Mouse (Mus musculus) kidney, embryonic 16.5 days (tissue): ENCODE measurements around the gene Gm10666. TPM values are rescaled to one million over a fixed set of nuclear protein-coding genes. Genes with fewer than 3 reads are reported as not detected.
"Not testable (repeated sequence)": the region's sequence is repeated elsewhere in the genome, so short reads cannot be mapped to it uniquely, and the experiment has no call there.

Experiments used
- ATAC-seq: fragments of 200-750 bp; cut with Nextera tagmentation; 2 replicates; pipeline ENCODE4 v1.8.0; 2017; ENCODE audit warnings: moderate TSS enrichment; ENCODE audit not compliant: low FRiP score, low TSS enrichment
- H3K27ac ChIP-seq: fragments of 300-500 bp; sonication (generic); 2 replicates; pipeline ENCODE4 v1.5.1; 2014; ENCODE audit warnings: low read length
- H3K27me3 ChIP-seq: fragments of 300-500 bp; sonication (generic); 2 replicates; pipeline ENCODE4 v1.6.1; 2014; ENCODE audit warnings: low read length, control low read depth, mixed read lengths; ENCODE audit not compliant: insufficient read depth
- H3K36me3 ChIP-seq: fragments of 300-500 bp; sonication (generic); 2 replicates; pipeline ENCODE4 v1.6.1; 2014; ENCODE audit warnings: low read length, control low read depth, mixed read lengths; ENCODE audit not compliant: insufficient read depth
- H3K4me1 ChIP-seq: fragments of 300-500 bp; sonication (generic); 2 replicates; pipeline ENCODE4 v1.6.1; 2014; ENCODE audit warnings: low read length, control low read depth, mixed read lengths; ENCODE audit not compliant: insufficient read depth
- H3K4me2 ChIP-seq: fragments of 300-500 bp; sonication (generic); replicated peaks from 2 replicates; pipeline ENCODE4 v1.6.1; 2014; ENCODE audit warnings: low read depth, low read length
- H3K4me3 ChIP-seq: fragments of 300-500 bp; sonication (generic); 2 replicates; pipeline ENCODE4 v1.5.1; 2014; ENCODE audit warnings: mild to moderate bottlenecking, low read length
- H3K9ac ChIP-seq: fragments of 300-500 bp; sonication (generic); replicated peaks from 2 replicates; pipeline ENCODE4 v1.6.1; 2014; ENCODE audit warnings: low read length
- H3K9me3 ChIP-seq: fragments of 300-500 bp; sonication (generic); 2 replicates; pipeline ENCODE4 v1.6.1; 2016; ENCODE audit warnings: low read length, control low read depth
- WGBS: fragments of 180-500 bp; shearing (Covaris S2); extraction: QIAGEN DNeasy Blood & Tissue Kit; methylation state at CpG from one replicate; pipeline ENCODE4 v1.1.7; 2014; 5-methylcytosine and 5-hydroxymethylcytosine counted together
- polyA plus RNA-seq: library from polyadenylated mRNA; unstranded; fragments of >200 nt; fragmentation: Nextera tagmentation; extraction: Ambion mirVana; gene quantifications from 2 replicates; pipeline ENCODE4 v1.2.1, GENCODE M21; 2015

Gm10666 gene
- not detected in 2 replicates for polyA plus RNA-seq

GRCm38 (mm10) chr7:22134641-22135040 is at the start of gene Gm10666:
Gene Gm10666, minus strand, starts transcription at chr7:22134741.
- not testable (repeated sequence) for H3K27me3 ChIP-seq, H3K27ac ChIP-seq, H3K4me1 ChIP-seq, H3K9ac ChIP-seq, H3K4me3 ChIP-seq, ATAC-seq, H3K36me3 ChIP-seq, H3K4me2 ChIP-seq, H3K9me3 ChIP-seq
- WGBS = no CpG with 5 or more reads among the region's 5 CpGs

DNA sequence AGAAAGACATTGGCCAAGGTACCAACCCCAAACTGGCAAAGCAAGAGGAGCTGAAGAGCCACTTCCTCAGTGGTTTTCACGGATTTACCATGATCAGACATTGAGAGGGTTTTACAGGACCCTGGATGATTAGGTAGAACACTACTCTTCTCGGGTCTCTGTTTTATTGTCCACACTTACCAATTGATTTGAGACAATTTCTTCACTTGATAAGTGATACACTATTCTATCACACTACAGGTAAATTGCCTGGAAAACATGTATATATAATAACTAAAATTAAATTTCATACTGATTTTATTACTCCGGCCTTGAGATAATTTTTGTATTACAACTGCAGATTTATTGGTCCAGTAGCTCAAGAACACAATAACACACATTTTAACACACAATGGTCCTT is 29.4 kb upstream of the Gm10666 start, which contains the start of gene Vmn1r142:
Gene Vmn1r142 (minus strand): TSS at position 101 of the 400 bp plus-strand sequence.
- H3K36me3 ChIP-seq, H3K4me2 ChIP-seq: not testable (repeated sequence)

GRCm38 (mm10) chr7:22118145-22118544 is 16.4 kb downstream of the Gm10666 start, which contains the start of gene Gm16451:
Gene Gm16451, minus strand, starts transcription at chr7:22118245.
- not testable (repeated sequence) for H3K4me3 ChIP-seq, H3K9ac ChIP-seq, H3K27ac ChIP-seq, H3K4me1 ChIP-seq, H3K4me2 ChIP-seq, H3K36me3 ChIP-seq, H3K9me3 ChIP-seq, H3K27me3 ChIP-seq, ATAC-seq
- WGBS = no CpG with 5 or more reads among the region's 2 CpGs

More for the DNA sequence above, 29.4 kb upstream of the Gm10666 start, which contains the start of gene Vmn1r142:
- not testable (repeated sequence) for H3K27me3 ChIP-seq, H3K9me3 ChIP-seq, H3K27ac ChIP-seq, H3K4me1 ChIP-seq, H3K9ac ChIP-seq, H3K4me3 ChIP-seq, ATAC-seq
- WGBS = no CpG with 5 or more reads among the region's 3 CpGs

Other genes with a start within 250 kb of the Gm10666 start
- gene Gm5891, start 213.4 kb downstream of the Gm10666 start, polyA plus RNA-seq = not detected in 2 replicates
- not detected in 2 replicates for gene Vmn1r137, start 140.2 kb downstream of the Gm10666 start, polyA plus RNA-seq
- not detected in 2 replicates for gene Vmn1r138, start 105.8 kb downstream of the Gm10666 start, polyA plus RNA-seq
- gene Gm6176, start 78.4 kb downstream of the Gm10666 start, polyA plus RNA-seq = not detected in 2 replicates
- not detected in 2 replicates for gene Vmn1r139, start 65.7 kb downstream of the Gm10666 start, polyA plus RNA-seq
- gene Gm16451, start 16.5 kb downstream of the Gm10666 start, polyA plus RNA-seq = not detected in 2 replicates
- not detected in 2 replicates for gene Vmn1r142, start 29.3 kb upstream of the Gm10666 start, polyA plus RNA-seq
- not detected in 2 replicates for gene Vmn1r143, start 54.6 kb upstream of the Gm10666 start, polyA plus RNA-seq
- gene Gm8653, start 66.5 kb upstream of the Gm10666 start, polyA plus RNA-seq = not detected in 2 replicates
- gene Gm8453, start 94.7 kb upstream of the Gm10666 start, polyA plus RNA-seq = not detected in 2 replicates
- not detected in 2 replicates for gene Gm4187, start 195.0 kb upstream of the Gm10666 start, polyA plus RNA-seq
- not detected in 2 replicates for gene Gm8660, start 236.3 kb upstream of the Gm10666 start, polyA plus RNA-seq